Mouse (Mus musculus) limb, embryonic 13.5 days (tissue): ENCODE data around the gene Gm10717. TPM values are rescaled to one million over a fixed set of nuclear protein-coding genes. Genes with fewer than 3 reads are reported as not detected.
"Not testable (repeated sequence)": the region's sequence is repeated elsewhere in the genome, so short reads cannot be mapped to it uniquely, and the experiment has no call there.

ENCODE experiments used
- ATAC-seq: fragments of 200-750 bp; cut with Nextera tagmentation; 2 replicates; pipeline ENCODE4 v1.8.0; 2017; ENCODE audit warnings: low read depth, moderate number of reproducible peaks, moderate TSS enrichment; ENCODE audit not compliant: low FRiP score
- H3K27ac ChIP-seq: fragments of 300-500 bp; sonication (generic); 2 replicates; pipeline ENCODE4 v1.5.1; 2015; ENCODE audit warnings: inconsistent platforms, mild to moderate bottlenecking, moderate library complexity
- H3K27me3 ChIP-seq: fragments of 300-500 bp; sonication (generic); 2 replicates; pipeline ENCODE4 v1.6.1; 2015; ENCODE audit warnings: mild to moderate bottlenecking, inconsistent platforms
- H3K36me3 ChIP-seq: fragments of 300-500 bp; sonication (generic); 2 replicates; pipeline ENCODE4 v1.6.1; 2015; ENCODE audit warnings: inconsistent platforms, mild to moderate bottlenecking, moderate library complexity
- H3K4me1 ChIP-seq: fragments of 300-500 bp; sonication (generic); 2 replicates; pipeline ENCODE4 v1.6.1; 2015; ENCODE audit warnings: inconsistent platforms
- H3K4me2 ChIP-seq: fragments of 300-500 bp; sonication (generic); replicated peaks from 2 replicates; pipeline ENCODE4 v1.6.1; 2015; ENCODE audit warnings: inconsistent platforms, mild to moderate bottlenecking, moderate library complexity
- H3K4me3 ChIP-seq: fragments of 300-500 bp; sonication (generic); 2 replicates; pipeline ENCODE4 v1.5.1; 2015; ENCODE audit warnings: moderate library complexity, mild to moderate bottlenecking, inconsistent platforms
- H3K9ac ChIP-seq: fragments of 300-500 bp; sonication (generic); 2 replicates; pipeline ENCODE4 v1.6.1; 2015; ENCODE audit warnings: mild to moderate bottlenecking, inconsistent platforms
- H3K9me3 ChIP-seq: fragments of 300-500 bp; sonication (generic); 2 replicates; pipeline ENCODE4 v1.6.1; 2016; ENCODE audit warnings: inconsistent platforms
- WGBS: fragments of 180-500 bp; shearing (Covaris S2); methylation state at CpG from one replicate; pipeline ENCODE4 v1.1.7; 2015; 5-methylcytosine and 5-hydroxymethylcytosine counted together
- polyA plus RNA-seq: library from polyadenylated mRNA; unstranded; fragments of >200 nt; fragmentation: Nextera tagmentation; extraction: Ambion mirVana; gene quantifications from 2 replicates; pipeline ENCODE4 v1.2.1, GENCODE M21; 2015

The Gm10717 gene
- polyA plus RNA-seq, 1 experiment from 2014 or later: not detected

DNA sequence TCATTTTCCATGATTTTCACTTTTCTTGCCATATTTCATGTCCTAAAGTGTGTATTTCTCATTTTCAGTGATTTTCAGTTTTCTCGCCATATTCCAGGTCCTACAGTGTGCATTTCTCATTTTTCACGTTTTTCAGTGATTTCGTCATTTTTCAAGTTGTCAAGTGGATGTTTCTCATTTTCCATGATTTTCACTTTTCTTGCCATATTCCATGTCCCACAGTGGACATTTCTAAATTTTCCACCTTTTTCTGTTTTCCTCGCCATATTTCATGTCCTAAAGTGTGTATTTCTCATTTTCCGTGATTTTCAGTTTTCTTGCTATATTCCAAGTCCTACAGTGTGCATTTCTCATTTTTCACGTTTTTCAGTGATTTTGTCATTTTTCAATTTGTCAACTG, 9.3 kb upstream of the Gm10717 start:
- ATAC-seq, H3K4me1 ChIP-seq, H3K4me3 ChIP-seq, H3K9ac ChIP-seq, H3K27ac ChIP-seq, H3K9me3 ChIP-seq, H3K4me2 ChIP-seq, H3K27me3 ChIP-seq, H3K36me3 ChIP-seq: not testable (repeated sequence)
- 74% methylated on average over 6 of the region's 6 CpGs for WGBS

DNA sequence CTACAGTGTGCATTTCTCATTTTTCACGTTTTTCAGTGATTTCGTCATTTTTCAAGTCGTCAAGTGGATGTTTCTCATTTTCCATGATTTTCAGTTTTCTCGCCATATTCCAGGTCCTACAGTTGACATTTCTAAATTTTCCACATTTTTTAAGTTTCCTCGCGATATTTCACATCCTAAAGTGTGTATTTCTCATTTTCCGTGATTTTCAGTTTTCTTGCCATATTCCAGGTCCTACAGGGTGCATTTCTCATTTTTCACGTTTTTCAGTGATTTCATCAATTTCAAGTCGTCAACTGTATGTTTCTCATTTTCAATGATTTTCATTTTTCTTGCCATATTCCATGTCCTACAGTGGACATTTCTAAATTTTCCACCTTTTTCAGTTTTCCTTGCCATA, 8.1 kb upstream of the Gm10717 start, which contains the start of gene Gm10719:
Gene Gm10719 (plus strand): TSS at position 301 of the 400 bp plus-strand sequence.
- 85% methylated on average over 1 of the region's 9 CpGs for WGBS
- not testable (repeated sequence) for H3K4me2 ChIP-seq, H3K9ac ChIP-seq, H3K36me3 ChIP-seq, H3K4me3 ChIP-seq, H3K27ac ChIP-seq, ATAC-seq, H3K27me3 ChIP-seq, H3K9me3 ChIP-seq, H3K4me1 ChIP-seq

DNA sequence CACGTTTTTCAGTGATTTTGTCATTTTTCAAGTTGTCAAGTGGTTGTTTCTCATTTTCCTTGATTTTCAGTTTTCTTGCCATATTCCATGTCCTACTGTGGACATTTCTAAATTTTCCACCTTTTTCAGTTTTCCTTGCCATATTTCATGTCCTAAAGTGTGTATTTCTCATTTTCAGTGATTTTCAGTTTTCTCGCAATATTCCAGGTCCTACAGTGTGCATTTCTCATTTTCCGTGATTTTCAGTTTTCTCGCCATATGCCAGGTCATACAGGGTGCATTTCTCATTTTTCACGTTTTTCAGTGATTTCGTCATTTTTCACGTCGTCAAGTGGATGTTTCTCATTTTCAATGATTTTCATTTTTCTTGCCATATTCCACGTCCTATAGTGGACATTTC, 6.3 kb upstream of the Gm10717 start:
- not testable (repeated sequence) for H3K4me1 ChIP-seq, H3K27me3 ChIP-seq, H3K4me3 ChIP-seq, ATAC-seq, H3K36me3 ChIP-seq, H3K27ac ChIP-seq, H3K9me3 ChIP-seq, H3K9ac ChIP-seq, H3K4me2 ChIP-seq
- 62% methylated on average over 9 of the region's 9 CpGs for WGBS

DNA sequence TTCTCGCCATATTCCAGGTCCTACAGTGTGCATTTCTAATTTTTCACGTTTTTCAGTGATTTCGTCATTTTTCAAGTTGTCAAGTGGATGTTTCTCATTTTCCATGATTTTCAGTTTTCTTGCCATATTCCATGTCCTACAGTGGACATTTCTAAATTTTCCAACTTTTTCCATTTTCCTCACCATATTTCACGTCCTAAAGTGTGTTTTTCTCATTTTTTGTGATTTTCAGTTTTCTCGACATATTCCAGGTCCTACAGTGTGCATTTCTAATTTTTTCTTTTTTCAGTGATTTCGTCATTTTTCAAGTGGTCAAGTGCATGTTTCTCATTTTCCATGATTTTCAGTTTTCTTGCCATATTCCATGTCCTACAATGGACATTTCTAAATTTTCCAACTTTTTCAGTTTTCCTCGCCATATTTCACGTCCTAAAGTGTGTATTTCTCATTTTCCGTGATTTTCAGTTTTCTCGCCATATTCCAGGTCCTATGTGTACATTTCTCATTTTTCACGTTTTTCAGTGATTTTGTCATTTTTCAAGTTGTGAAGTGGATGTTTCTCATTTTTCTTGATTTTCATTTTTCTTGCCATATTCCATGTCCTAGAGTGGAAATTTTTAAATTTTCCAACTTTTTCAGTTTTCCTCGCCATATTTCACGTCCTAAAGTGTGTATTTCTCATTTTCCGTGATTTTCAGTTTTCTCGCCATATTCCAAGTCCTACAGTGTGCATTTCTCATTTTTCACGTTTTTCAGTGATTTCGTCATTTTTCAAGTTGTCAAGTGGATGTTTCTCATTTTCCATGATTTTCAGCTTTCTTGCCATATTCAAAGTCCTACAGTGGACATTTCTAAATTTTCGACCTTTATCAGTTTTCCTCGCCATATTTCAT, 5.1 kb upstream of the Gm10717 start:
- WGBS: 75% methylated on average over 17 of the region's 19 CpGs
- not testable (repeated sequence) for H3K4me2 ChIP-seq, H3K27ac ChIP-seq, H3K9ac ChIP-seq, H3K4me3 ChIP-seq, H3K36me3 ChIP-seq, H3K9me3 ChIP-seq, H3K27me3 ChIP-seq, H3K4me1 ChIP-seq
- ATAC-seq: peak; percentile 64; the same call in 1 of the 2 replicates

DNA sequence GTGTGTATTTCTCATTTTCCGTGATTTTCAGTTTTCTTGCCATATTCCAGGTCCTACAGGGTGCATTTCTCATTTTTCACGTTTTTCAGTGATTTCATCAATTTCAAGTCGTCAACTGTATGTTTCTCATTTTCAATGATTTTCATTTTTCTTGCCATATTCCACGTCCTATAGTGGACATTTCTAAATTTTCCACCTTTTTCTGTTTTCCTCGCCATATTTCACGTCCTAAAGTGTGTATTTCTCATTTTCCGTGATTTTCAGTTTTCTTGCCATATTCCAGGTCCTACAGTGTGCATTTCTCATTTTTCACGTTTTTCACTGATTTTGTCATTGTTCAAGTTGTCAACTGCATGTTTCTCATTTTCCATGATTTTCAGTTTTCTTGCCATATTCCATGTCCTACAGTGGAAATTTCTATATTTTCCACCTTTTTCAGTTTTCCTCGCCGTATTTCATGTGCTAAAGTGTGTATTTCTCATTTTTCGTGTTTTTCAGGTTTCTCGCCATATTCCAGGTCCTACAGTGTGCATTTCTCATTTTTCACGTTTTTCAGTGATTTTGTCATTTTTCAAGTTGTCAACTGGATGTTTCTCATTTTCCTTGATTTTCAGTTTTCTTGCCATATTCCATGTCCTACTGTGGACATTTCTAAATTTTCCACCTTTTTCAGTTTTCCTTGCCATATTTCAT, 2.8 kb upstream of the Gm10717 start:
- H3K9me3 ChIP-seq, H3K36me3 ChIP-seq, H3K27me3 ChIP-seq, ATAC-seq, H3K4me2 ChIP-seq, H3K27ac ChIP-seq, H3K9ac ChIP-seq, H3K4me3 ChIP-seq, H3K4me1 ChIP-seq: not testable (repeated sequence)
- WGBS: 76% methylated on average over 11 of the region's 13 CpGs

DNA sequence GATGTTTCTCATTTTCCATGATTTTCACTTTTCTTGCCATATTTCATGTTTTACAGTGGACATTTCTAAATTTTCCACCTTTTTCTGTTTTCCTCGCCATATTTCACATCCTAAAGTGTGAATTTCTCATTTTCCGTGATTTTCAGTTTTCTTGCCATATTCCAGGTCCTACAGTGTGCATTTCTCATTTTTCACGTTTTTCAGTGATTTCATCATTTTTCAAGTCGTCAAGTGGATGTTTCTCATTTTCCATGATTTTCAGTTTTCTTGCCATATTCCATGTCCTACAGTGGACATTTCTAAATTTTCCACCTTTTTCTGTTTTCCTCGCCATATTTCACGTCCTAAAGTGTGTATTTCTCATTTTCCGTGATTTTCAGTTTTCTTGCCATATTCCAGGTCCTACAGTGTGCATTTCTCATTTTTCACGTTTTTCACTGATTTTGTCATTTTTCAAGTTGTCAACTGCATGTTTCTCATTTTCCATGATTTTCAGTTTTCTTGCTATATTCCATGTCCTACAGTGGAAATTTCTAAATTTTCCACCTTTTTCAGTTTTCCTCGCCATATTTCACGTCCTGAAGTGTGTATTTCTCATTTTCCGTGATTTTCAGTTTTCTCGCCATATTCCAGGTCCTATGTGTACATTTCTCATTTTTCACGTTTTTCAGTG, 1.8 kb upstream of the Gm10717 start, which contains the start of gene Gm10718:
Gene Gm10718 (plus strand): TSS at position 236 of the 673 bp plus-strand sequence.
- not testable (repeated sequence) for H3K4me3 ChIP-seq, H3K27ac ChIP-seq, H3K9ac ChIP-seq, H3K4me2 ChIP-seq, ATAC-seq, H3K27me3 ChIP-seq, H3K4me1 ChIP-seq, H3K9me3 ChIP-seq, H3K36me3 ChIP-seq
- WGBS: 74% methylated on average over 12 of the region's 13 CpGs

DNA sequence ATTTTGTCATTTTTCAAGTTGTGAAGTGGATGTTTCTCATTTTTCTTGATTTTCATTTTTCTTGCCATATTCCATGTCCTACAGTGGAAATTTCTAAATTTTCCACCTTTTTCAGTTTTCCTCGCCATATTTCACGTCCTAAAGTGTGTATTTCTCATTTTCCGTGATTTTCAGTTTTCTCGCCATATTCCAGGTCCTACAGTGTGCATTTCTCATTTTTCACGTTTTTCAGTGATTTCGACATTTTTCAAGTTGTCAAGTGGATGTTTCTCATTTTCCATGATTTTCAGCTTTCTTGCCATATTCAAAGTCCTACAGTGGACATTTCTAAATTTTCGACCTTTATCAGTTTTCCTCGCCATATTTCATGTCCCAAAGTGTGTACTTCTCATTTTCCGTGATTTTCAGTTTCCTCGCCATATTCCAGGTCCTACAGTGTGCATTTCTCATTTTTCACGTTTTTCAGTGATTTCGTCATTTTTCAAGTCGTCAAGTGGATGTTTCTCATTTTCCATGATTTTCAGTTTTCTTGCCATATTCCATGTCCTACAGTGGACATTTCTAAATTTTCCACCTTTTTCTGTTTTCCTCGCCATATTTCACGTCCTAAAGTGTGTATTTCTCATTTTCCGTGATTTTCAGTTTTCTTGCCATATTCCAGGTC, 1.1 kb upstream of the Gm10717 start:
- H3K9me3 ChIP-seq, H3K4me3 ChIP-seq, ATAC-seq, H3K36me3 ChIP-seq, H3K4me2 ChIP-seq, H3K9ac ChIP-seq, H3K27me3 ChIP-seq, H3K27ac ChIP-seq, H3K4me1 ChIP-seq: not testable (repeated sequence)
- WGBS: 75% methylated on average over 16 of the region's 16 CpGs

DNA sequence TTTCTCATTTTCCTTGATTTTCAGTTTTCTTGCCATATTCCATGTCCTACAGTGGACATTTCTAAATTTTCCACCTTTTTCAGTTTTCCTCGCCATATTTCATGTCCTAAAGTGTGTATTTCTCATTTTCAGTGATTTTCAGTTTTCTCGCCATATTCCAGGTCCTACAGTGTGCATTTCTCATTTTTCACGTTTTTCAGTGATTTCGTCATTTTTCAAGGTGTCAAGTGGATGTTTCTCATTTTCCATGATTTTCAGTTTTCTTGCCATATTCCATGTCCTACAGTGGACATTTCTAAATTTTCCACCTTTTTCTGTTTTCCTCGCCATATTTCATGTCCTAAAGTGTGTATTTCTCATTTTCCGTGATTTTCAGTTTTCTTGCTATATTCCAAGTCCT, 436 bp downstream of the Gm10717 start:
- not testable (repeated sequence) for H3K36me3 ChIP-seq, H3K27me3 ChIP-seq, H3K9ac ChIP-seq, H3K27ac ChIP-seq, ATAC-seq, H3K4me3 ChIP-seq, H3K9me3 ChIP-seq, H3K4me2 ChIP-seq, H3K4me1 ChIP-seq
- 72% methylated on average over 5 of the region's 6 CpGs for WGBS

DNA sequence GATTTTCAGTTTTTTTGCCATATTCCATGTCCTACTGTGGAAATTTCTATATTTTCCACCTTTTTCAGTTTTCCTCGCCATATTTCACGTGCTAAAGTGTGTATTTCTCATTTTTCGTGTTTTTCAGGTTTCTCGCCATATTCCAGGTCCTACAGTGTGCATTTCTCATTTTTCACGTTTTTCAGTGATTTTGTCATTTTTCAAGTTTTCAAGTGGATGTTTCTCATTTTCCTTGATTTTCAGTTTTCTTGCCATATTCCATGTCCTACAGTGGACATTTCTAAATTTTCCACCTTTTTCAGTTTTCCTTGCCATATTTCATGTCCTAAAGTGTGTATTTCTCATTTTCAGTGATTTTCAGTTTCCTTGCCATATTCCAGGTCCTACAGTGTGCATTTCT, 919 bp downstream of the Gm10717 start:
- not testable (repeated sequence) for H3K36me3 ChIP-seq, H3K27ac ChIP-seq, H3K4me1 ChIP-seq, H3K27me3 ChIP-seq, H3K4me2 ChIP-seq, H3K4me3 ChIP-seq, H3K9me3 ChIP-seq, H3K9ac ChIP-seq, ATAC-seq
- WGBS: 73% methylated on average over 5 of the region's 5 CpGs

DNA sequence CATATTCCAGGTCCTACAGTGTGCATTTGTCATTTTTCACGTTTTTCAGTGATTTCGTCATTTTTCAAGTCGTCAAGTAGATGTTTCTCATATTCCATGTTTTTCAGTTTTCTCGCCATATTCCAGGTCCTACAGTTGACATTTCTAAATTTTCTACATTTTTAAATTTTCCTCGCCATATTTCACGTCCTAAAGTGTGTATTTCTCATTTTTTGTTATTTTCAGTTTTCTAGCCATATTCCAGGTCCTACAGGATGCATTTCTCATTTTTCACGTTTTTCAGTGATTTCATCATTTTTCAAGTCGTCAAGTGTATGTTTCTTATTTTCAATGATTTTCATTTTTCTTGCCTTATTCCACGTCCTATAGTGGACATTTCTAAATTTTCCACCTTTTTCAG, 1.5 kb downstream of the Gm10717 start:
- not testable (repeated sequence) for H3K9me3 ChIP-seq, H3K27me3 ChIP-seq, H3K4me2 ChIP-seq, H3K36me3 ChIP-seq, H3K4me1 ChIP-seq, H3K4me3 ChIP-seq, H3K9ac ChIP-seq, H3K27ac ChIP-seq, ATAC-seq
- WGBS: 66% methylated on average over 9 of the region's 9 CpGs

DNA sequence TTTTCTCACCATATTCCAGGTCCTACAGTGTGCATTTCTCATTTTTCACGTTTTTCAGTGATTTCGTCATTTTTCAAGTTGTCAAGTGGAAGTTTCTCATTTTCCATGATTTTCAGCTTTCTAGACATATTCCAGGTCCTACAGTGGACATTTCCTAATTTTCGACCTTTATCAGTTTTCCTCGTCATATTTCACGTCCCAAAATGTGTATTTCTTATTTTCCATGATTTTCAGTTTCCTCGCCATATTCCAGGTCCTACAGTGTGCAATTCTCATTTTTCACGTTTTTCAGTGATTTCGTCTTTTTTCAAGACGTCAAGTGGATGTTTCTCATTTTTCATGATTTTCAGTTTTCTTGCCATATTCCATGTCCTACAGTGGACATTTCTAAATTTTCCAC, 2.0 kb downstream of the Gm10717 start:
- H3K9ac ChIP-seq, H3K9me3 ChIP-seq, H3K36me3 ChIP-seq, H3K4me2 ChIP-seq, H3K4me3 ChIP-seq, H3K4me1 ChIP-seq, ATAC-seq, H3K27me3 ChIP-seq, H3K27ac ChIP-seq: not testable (repeated sequence)
- WGBS: 70% methylated on average over 9 of the region's 9 CpGs
